Mouse (Mus musculus): ENCODE data around the gene Krt86. TPM values are rescaled to one million over a fixed set of nuclear protein-coding genes. Genes with fewer than 3 reads are reported as not detected.

The Krt86 gene
- polyA plus RNA-seq (2014; fragmentation: Nextera tagmentation; extraction: Ambion mirVana): not detected in 2 replicates

DNA sequence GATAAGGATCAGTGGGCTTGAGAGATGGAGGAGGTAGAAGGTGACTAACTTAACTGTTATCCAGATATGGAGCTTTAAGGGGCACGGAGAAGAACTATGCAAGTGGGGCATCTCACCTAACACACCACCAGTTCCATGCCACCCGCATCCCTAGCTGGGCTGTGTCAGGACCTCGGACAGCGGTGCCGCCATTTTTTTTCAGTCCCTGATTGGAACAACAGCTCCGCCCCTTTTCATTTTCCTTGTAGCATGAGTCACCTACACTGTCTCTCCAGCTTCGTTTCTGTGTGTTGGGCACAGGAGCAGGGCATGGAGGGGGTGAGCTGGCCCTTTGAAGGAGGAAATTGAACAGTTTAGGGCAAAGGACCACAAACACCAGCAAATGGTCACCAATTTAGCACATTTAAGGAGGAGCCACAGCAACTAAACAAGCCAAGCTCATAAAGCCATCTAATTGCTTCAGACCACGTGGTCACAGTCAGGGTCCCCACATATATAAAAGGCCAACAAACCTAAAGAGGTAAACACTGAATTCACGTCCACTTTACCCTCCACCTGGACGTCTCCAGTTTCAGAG lies at the start of gene Krt86:
Krt86 (plus strand) TSS at position 527 of the 577 bp plus-strand sequence.
- no peaks in the 10 kb centered on the region for H3K36me3 ChIP-seq (ENCODE audit: control insufficient read depth, insufficient read depth, low read length)
- no peaks in the 10 kb centered on the region for H3K4me1 ChIP-seq (ENCODE audit: control insufficient read depth, insufficient read depth, low read length)
- ATAC-seq (ENCODE audit: low FRiP score, low TSS enrichment): no peak
- H3K27me3 ChIP-seq (ENCODE audit: control insufficient read depth, insufficient read depth, low read length): no peaks in the 10 kb centered on the region
- H3K9me3 ChIP-seq (ENCODE audit: control insufficient read depth, low read length): no peaks in the 10 kb centered on the region
- no peak within 1 kb of the TSS for H3K4me3 ChIP-seq (ENCODE audit: low read length)
- H3K9ac ChIP-seq (ENCODE audit: low read depth, low read length): no peak within 1 kb of the TSS
- no peak within 1 kb of the TSS for H3K27ac ChIP-seq (ENCODE audit: low read depth, low read length)
- WGBS: 18% methylated on average over 10 of the region's 10 CpGs
- H3K4me2 ChIP-seq (replicated peaks; ENCODE audit: low read depth, low read length): no peak within 1 kb of the TSS

DNA sequence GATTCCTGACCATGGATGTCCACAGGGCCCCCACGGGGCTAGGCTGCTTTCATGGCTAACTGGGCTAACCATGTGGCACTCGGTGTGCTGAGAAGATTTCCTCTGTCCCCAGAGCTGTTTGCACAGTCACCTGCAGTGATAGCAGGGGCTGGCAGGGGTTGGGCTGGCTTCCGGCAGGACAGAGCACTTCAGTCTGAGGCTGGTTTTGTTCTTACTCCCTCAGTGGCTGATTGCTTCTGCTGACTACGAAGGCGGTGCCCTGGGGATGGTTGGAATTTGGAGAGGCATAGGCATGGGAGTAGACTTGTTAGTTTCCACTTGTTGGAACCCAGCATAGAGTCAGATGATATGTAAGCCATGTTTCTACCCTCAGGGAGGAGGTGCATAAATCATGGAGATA lies 48.4 kb upstream of the Krt86 start:
- H3K36me3 ChIP-seq (ENCODE audit: control insufficient read depth, insufficient read depth, low read length): no peaks in the 10 kb centered on the region
- H3K27ac ChIP-seq (ENCODE audit: low read depth, low read length): no peak overlapping the region
- 0 out of 2 replicates have a peak overlapping the region, but pooled peaks have one; percentile 4 for H3K9ac ChIP-seq (ENCODE audit: low read depth, low read length)
- no peaks in the 10 kb centered on the region for H3K9me3 ChIP-seq (ENCODE audit: control insufficient read depth, low read length)
- WGBS: 20% methylated on average over 5 of the region's 5 CpGs
- H3K27me3 ChIP-seq (ENCODE audit: control insufficient read depth, insufficient read depth, low read length): no peaks in the 10 kb centered on the region
- H3K4me1 ChIP-seq (ENCODE audit: control insufficient read depth, insufficient read depth, low read length): no peaks in the 10 kb centered on the region
- ATAC-seq (ENCODE audit: low FRiP score, low TSS enrichment): no peak
- H3K4me2 ChIP-seq (replicated peaks; ENCODE audit: low read depth, low read length): no peak overlapping the region
- H3K4me3 ChIP-seq (ENCODE audit: low read length): no peak overlapping the region

DNA sequence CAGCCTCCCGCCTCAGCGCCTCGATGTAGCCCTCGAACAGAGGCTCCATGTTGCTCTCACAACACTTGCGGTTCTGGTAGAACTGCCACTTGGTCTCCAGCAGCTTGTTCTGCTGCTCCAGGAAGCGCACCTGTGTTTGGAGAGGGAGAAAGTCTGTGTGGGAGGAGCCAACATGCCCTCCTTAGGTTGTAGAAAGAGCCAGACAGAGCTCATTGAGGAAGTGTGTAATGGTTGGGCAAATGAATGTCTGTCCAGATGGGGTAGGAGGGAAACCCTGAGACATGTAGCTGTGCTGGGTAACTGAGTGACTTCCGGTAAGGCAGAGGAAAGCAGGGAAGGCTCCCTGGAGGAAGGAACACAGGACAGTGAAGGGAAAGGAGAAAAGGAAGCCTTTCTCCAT lies 36.7 kb upstream of the Krt86 start:
- Histone ChIP-seq H3K4me2 (replicated peaks; ENCODE audit: low read depth, low read length) (no peak overlapping the region), H3K4me1 (ENCODE audit: control insufficient read depth, insufficient read depth, low read length) (0 out of 2 replicates have a peak, but pooled peaks cover 2% of the 10 kb centered on the region), H3K9ac (ENCODE audit: low read depth, low read length) (no peak overlapping the region), H3K27me3 (ENCODE audit: control insufficient read depth, insufficient read depth, low read length) (peaks cover 31% of the 10 kb centered on the region), H3K36me3 (ENCODE audit: control insufficient read depth, insufficient read depth, low read length) (no peaks in the 10 kb centered on the region), H3K4me3 (ENCODE audit: low read length) (no peak overlapping the region), H3K9me3 (ENCODE audit: control insufficient read depth, low read length) (no peaks in the 10 kb centered on the region), H3K27ac (ENCODE audit: low read depth, low read length) (no peak overlapping the region)
- no peak for ATAC-seq (ENCODE audit: low FRiP score, low TSS enrichment)
- WGBS: 91% methylated on average over 7 of the region's 7 CpGs

DNA sequence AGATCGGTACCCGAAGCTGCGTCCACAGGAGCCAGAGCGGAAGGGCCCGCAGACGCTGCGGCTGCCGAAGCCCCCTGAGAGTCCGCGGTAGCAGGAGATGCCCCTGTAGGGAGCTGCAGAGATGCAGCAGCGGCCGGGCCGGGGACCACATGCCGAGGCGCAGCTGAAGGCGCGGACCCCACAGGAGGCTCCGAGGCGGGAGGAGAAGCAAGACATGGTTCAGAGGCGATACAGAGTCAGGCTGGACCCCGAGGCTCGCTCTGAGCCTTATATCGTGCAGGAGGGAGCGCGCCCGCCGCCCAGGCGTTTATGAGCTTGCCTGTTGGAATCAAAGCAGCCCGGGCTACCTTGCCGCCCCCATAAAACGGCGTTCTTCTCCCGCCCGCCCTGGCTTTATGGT lies 34.7 kb upstream of the Krt86 start, which contains the start of gene Krt87:
Krt87 (minus strand) TSS at position 250 of the 400 bp plus-strand sequence.
- H3K36me3 ChIP-seq (ENCODE audit: control insufficient read depth, insufficient read depth, low read length): no peaks in the 10 kb centered on the region
- WGBS: under 1% methylated on average over 34 of the region's 34 CpGs
- 0 out of 2 replicates have a peak, but pooled peaks cover 2% of the 10 kb centered on the region for H3K4me1 ChIP-seq (ENCODE audit: control insufficient read depth, insufficient read depth, low read length)
- no peak within 1 kb of the TSS for H3K27ac ChIP-seq (ENCODE audit: low read depth, low read length)
- peak within 1 kb of the TSS; percentile 35 for H3K4me2 ChIP-seq (replicated peaks; ENCODE audit: low read depth, low read length)
- H3K27me3 ChIP-seq (ENCODE audit: control insufficient read depth, insufficient read depth, low read length): peaks cover 31% of the 10 kb centered on the region
- H3K9me3 ChIP-seq (ENCODE audit: control insufficient read depth, low read length): no peaks in the 10 kb centered on the region
- H3K9ac ChIP-seq (ENCODE audit: low read depth, low read length): 0 out of 2 replicates have a peak within 1 kb of the TSS, but pooled peaks have one; percentile 8
- ATAC-seq (ENCODE audit: low FRiP score, low TSS enrichment): no peak
- peak within 1 kb of the TSS; percentile 25 for H3K4me3 ChIP-seq (ENCODE audit: low read length)

DNA sequence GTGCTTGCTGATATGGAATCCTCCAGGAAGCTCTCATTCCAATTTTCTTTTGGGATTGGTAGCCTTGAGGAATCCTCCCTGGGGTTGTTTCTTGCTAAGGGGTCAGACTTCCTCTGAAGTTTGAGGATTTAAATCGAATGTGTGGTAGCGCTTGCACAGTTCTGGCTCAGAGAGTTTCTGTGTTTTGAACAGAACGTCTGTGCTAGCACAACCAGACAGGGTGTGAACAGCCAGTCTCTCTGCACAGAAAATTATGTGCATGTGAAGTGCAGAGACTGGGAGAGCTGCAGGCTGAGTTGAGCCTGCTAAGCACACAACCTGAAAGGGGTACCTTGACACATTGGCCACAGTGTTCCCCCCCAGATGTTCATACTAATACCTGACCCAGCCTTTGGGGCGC lies 32.4 kb upstream of the Krt86 start:
- no peaks in the 10 kb centered on the region for H3K9me3 ChIP-seq (ENCODE audit: control insufficient read depth, low read length)
- H3K4me2 ChIP-seq (replicated peaks; ENCODE audit: low read depth, low read length): no peak overlapping the region
- 75% methylated on average over 4 of the region's 4 CpGs for WGBS
- H3K4me1 ChIP-seq (ENCODE audit: control insufficient read depth, insufficient read depth, low read length): 0 out of 2 replicates have a peak, but pooled peaks cover 2% of the 10 kb centered on the region
- no peak overlapping the region for H3K9ac ChIP-seq (ENCODE audit: low read depth, low read length)
- H3K27ac ChIP-seq (ENCODE audit: low read depth, low read length): no peak overlapping the region
- no peaks in the 10 kb centered on the region for H3K36me3 ChIP-seq (ENCODE audit: control insufficient read depth, insufficient read depth, low read length)
- no peak overlapping the region for H3K4me3 ChIP-seq (ENCODE audit: low read length)
- H3K27me3 ChIP-seq (ENCODE audit: control insufficient read depth, insufficient read depth, low read length): peaks cover 31% of the 10 kb centered on the region
- ATAC-seq (ENCODE audit: low FRiP score, low TSS enrichment): no peak

DNA sequence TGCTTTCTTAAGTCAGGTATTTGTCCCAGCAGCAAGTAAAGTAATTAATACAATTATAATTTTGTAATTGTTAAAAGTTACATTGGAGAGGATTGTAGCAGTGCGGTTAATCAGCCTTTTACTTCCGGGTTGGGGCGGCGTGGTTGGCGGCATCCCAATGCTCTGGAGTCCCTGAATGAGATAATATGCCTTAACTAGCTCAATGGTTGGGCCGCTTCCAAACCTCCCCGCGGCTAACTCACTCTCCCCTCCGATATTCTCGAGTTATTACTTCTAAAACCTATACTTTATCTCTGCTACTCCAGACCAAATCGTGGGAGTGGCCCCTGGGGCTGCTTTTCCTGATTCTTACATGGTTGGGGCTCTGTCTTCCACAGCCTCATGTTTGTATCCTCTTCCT lies 26.7 kb upstream of the Krt86 start:
- Histone ChIP-seq H3K4me3 (ENCODE audit: low read length) (no peak overlapping the region), H3K27me3 (ENCODE audit: control insufficient read depth, insufficient read depth, low read length) (no peaks in the 10 kb centered on the region)
- ATAC-seq (ENCODE audit: low FRiP score, low TSS enrichment): no peak

DNA sequence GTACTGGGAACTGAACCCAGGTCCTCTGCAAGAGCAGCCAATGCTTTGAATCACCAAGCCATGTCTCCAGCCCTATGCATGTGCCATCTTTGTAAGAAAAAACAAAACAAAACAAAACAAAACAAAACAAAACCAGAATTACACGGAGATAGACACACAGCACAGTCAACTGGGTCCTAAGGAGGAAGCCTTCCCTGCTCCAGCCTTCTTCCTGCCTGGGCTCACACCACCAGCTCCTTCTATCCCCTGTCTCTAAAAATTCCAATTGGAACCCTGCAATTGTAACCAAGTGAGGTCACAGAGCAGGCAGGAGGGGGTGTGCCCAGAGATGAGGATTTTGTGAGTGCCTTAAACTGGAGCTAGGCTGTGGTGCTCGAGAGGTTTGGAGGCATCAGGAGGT lies 25.8 kb upstream of the Krt86 start, which contains the start of gene Krt88:
Krt88 (plus strand) TSS at position 301 of the 400 bp plus-strand sequence.
- no peak within 1 kb of the TSS for H3K27ac ChIP-seq (ENCODE audit: low read depth, low read length)
- no peaks in the 10 kb centered on the region for H3K4me1 ChIP-seq (ENCODE audit: control insufficient read depth, insufficient read depth, low read length)
- 71% methylated on average over 2 of the region's 2 CpGs for WGBS
- no peaks in the 10 kb centered on the region for H3K36me3 ChIP-seq (ENCODE audit: control insufficient read depth, insufficient read depth, low read length)
- no peaks in the 10 kb centered on the region for H3K9me3 ChIP-seq (ENCODE audit: control insufficient read depth, low read length)
- H3K27me3 ChIP-seq (ENCODE audit: control insufficient read depth, insufficient read depth, low read length): no peaks in the 10 kb centered on the region
- no peak within 1 kb of the TSS for H3K9ac ChIP-seq (ENCODE audit: low read depth, low read length)
- no peak within 1 kb of the TSS for H3K4me3 ChIP-seq (ENCODE audit: low read length)
- no peak for ATAC-seq (ENCODE audit: low FRiP score, low TSS enrichment)
- no peak within 1 kb of the TSS for H3K4me2 ChIP-seq (replicated peaks; ENCODE audit: low read depth, low read length)

More for the DNA sequence above, 26.7 kb upstream of the Krt86 start:
- Histone ChIP-seq H3K9me3 (ENCODE audit: control insufficient read depth, low read length) (no peaks in the 10 kb centered on the region), H3K27ac (ENCODE audit: low read depth, low read length) (no peak overlapping the region), H3K4me1 (ENCODE audit: control insufficient read depth, insufficient read depth, low read length) (no peaks in the 10 kb centered on the region), H3K9ac (ENCODE audit: low read depth, low read length) (no peak overlapping the region), H3K4me2 (replicated peaks; ENCODE audit: low read depth, low read length) (no peak overlapping the region), H3K36me3 (ENCODE audit: control insufficient read depth, insufficient read depth, low read length) (no peaks in the 10 kb centered on the region)
- WGBS: 80% methylated on average over 11 of the region's 11 CpGs

DNA sequence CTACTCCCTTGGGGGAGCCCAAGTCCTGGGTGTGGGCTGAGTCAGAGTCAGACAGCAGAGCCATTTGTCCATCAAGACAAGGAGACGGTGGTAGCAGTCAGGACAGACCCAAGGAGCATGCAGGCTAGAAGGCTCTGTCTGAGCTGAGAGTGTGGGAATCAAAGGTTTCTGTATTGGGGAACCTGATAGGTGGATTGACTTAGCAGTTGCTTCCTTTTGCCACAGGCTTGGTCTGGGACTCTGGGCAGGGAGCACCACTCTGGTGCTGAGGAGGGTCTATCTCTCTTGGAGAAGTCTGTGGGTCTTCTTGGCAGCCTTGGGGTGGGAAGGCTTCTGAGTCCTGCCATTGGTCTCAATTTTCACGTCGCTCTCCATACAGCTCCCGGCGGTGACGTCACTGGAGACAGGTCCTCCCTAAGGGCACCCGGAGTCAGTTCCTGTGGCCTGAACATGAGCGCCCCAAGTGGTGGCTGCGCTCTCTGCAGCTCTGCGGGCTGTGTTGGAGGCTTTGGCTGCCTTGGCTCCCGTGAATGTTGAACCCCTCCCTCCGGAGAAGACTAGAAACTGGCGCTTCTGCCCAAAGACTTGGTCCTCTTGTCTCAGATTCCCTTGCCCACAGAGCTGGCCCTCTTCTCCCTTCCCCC lies 20.1 kb upstream of the Krt86 start:
- no peaks in the 10 kb centered on the region for H3K4me1 ChIP-seq (ENCODE audit: control insufficient read depth, insufficient read depth, low read length)
- no peak overlapping the region for H3K4me3 ChIP-seq (ENCODE audit: low read length)
- no peaks in the 10 kb centered on the region for H3K36me3 ChIP-seq (ENCODE audit: control insufficient read depth, insufficient read depth, low read length)
- H3K27me3 ChIP-seq (ENCODE audit: control insufficient read depth, insufficient read depth, low read length): no peaks in the 10 kb centered on the region
- ATAC-seq (ENCODE audit: low FRiP score, low TSS enrichment): 0 out of 2 replicates have a peak, but pooled peaks have one; percentile 57
- H3K9me3 ChIP-seq (ENCODE audit: control insufficient read depth, low read length): peaks cover 3% of the 10 kb centered on the region; the same call in 1 of the 2 replicates
- 3% methylated on average over 13 of the region's 13 CpGs for WGBS
- no peak overlapping the region for H3K27ac ChIP-seq (ENCODE audit: low read depth, low read length)
- no peak overlapping the region; the same call in 1 of the 2 replicates for H3K4me2 ChIP-seq (replicated peaks; ENCODE audit: low read depth, low read length)
- H3K9ac ChIP-seq (ENCODE audit: low read depth, low read length): no peak overlapping the region

DNA sequence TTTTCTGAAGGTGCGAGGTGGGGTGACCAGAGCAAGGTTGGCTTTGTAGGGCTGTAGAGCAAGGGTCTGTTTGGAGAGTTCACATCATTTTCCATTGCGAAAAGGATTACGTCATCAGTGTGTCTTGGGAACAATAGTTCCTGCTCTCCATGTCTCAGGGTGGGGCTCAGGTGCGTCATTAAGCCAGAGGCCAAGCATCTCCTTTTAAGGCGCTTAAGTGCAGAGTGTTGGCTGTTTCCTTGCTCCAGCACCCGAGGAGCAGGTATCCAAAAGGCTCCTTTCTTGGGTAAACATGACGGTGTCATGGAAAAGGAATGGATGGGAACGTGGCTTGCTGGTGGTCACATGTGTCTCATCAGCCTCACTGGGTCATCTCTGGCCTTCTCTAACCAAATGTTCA lies 18.5 kb upstream of the Krt86 start:
- Histone ChIP-seq H3K9ac (ENCODE audit: low read depth, low read length) (no peak overlapping the region), H3K27me3 (ENCODE audit: control insufficient read depth, insufficient read depth, low read length) (no peaks in the 10 kb centered on the region), H3K4me2 (replicated peaks; ENCODE audit: low read depth, low read length) (no peak overlapping the region), H3K4me3 (ENCODE audit: low read length) (no peak overlapping the region), H3K4me1 (ENCODE audit: control insufficient read depth, insufficient read depth, low read length) (no peaks in the 10 kb centered on the region), H3K27ac (ENCODE audit: low read depth, low read length) (no peak overlapping the region), H3K9me3 (ENCODE audit: control insufficient read depth, low read length) (peaks cover 3% of the 10 kb centered on the region; the same call in 1 of the 2 replicates), H3K36me3 (ENCODE audit: control insufficient read depth, insufficient read depth, low read length) (no peaks in the 10 kb centered on the region)
- no peak for ATAC-seq (ENCODE audit: low FRiP score, low TSS enrichment)
- WGBS: 87% methylated on average over 8 of the region's 8 CpGs

Data from kidney, embryonic 14.5 days (tissue).